Mouse (Mus musculus) lung, embryonic 15.5 days (tissue): ENCODE data around the gene Ddah1. TPM values are rescaled to one million over a fixed set of nuclear protein-coding genes. Genes with fewer than 3 reads are reported as not detected.
"Not testable (repeated sequence)": the region's sequence is repeated elsewhere in the genome, so short reads cannot be mapped to it uniquely, and the experiment has no call there.

Experiments used
- ATAC-seq: fragments of 200-750 bp; cut with Nextera tagmentation; 2 replicates; pipeline ENCODE4 v1.8.0; 2017; ENCODE audit warnings: moderate number of reproducible peaks, borderline replicate concordance; ENCODE audit not compliant: low FRiP score, low TSS enrichment; ENCODE audit errors: extremely low read depth
- H3K27ac ChIP-seq: fragments of 300-500 bp; sonication (generic); 2 replicates; pipeline ENCODE4 v1.5.1; 2015; ENCODE audit warnings: moderate library complexity, mild to moderate bottlenecking, inconsistent platforms
- H3K27me3 ChIP-seq: fragments of 300-500 bp; sonication (generic); 2 replicates; pipeline ENCODE4 v1.6.1; 2015; ENCODE audit warnings: inconsistent platforms
- H3K36me3 ChIP-seq: fragments of 300-500 bp; sonication (generic); 2 replicates; pipeline ENCODE4 v1.6.1; 2015; ENCODE audit warnings: inconsistent platforms
- H3K4me1 ChIP-seq: fragments of 300-500 bp; sonication (generic); 2 replicates; pipeline ENCODE4 v1.6.1; 2015; ENCODE audit warnings: inconsistent platforms
- H3K4me2 ChIP-seq: fragments of 300-500 bp; sonication (generic); 2 replicates; pipeline ENCODE4 v1.6.1; 2015; ENCODE audit warnings: inconsistent platforms, mild to moderate bottlenecking, moderate library complexity
- H3K4me3 ChIP-seq: fragments of 300-500 bp; sonication (generic); 2 replicates; pipeline ENCODE4 v1.5.1; 2015; ENCODE audit warnings: mild to moderate bottlenecking, inconsistent platforms
- H3K9ac ChIP-seq: fragments of 300-500 bp; sonication (generic); 2 replicates; pipeline ENCODE4 v1.6.1; 2015; ENCODE audit warnings: inconsistent platforms
- H3K9me3 ChIP-seq: fragments of 300-500 bp; sonication (generic); 2 replicates; pipeline ENCODE4 v1.6.1; 2016; ENCODE audit warnings: inconsistent platforms
- WGBS: fragments of 180-500 bp; shearing (Covaris S2); methylation state at CpG from one replicate; pipeline ENCODE4 v1.1.7; 2015; 5-methylcytosine and 5-hydroxymethylcytosine counted together
- polyA plus RNA-seq: library from polyadenylated mRNA; unstranded; fragments of >200 nt; fragmentation: Nextera tagmentation; extraction: Ambion mirVana; gene quantifications from 2 replicates; pipeline ENCODE4 v1.2.1, GENCODE M21; 2015

Gene Ddah1
- polyA plus RNA-seq, 1 experiment from 2014 or later: 27.7 TPM

DNA sequence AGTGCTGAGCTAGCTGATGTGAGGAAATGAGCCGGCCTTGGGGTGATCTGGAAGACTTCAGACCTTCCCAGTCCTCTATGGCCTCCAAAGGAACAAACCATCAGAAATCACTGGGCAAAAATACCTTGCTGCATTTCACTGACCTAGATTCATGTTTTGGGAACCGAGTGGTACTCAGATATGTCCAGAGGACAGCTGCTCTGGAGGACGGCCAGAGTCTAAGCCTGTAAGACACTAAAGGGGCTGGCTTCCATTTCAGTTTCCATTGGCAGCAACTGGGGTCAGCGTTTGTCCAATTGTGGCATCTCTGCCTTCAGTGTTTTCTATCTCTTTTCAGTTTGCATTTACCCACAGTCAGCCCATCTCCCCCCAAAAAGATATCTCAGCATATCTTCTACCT lies 115.7 kb downstream of the Ddah1 start:
- H3K9ac ChIP-seq: no peak overlapping the region
- no peak overlapping the region for H3K4me3 ChIP-seq
- no peaks in the 10 kb centered on the region for H3K27me3 ChIP-seq
- H3K9me3 ChIP-seq: no peaks in the 10 kb centered on the region
- 67% methylated on average over 4 of the region's 4 CpGs for whole genome bisulfite sequencing
- H3K36me3 ChIP-seq: no peaks in the 10 kb centered on the region
- H3K4me2 ChIP-seq: no peak overlapping the region
- no peaks in the 10 kb centered on the region for H3K4me1 ChIP-seq
- H3K27ac ChIP-seq: no peak overlapping the region
- no peak for ATAC-seq

- WGBS: 77% methylated on average over 11 of the region's 11 CpGs
- Histone ChIP-seq H3K27me3 (no peaks in the 10 kb centered on the region), H3K27ac (no peak overlapping the region), H3K4me3 (no peak overlapping the region), H3K4me1 (no peaks in the 10 kb centered on the region), H3K9ac (no peak overlapping the region), H3K9me3 (no peaks in the 10 kb centered on the region), H3K4me2 (no peak overlapping the region), H3K36me3 (no peaks in the 10 kb centered on the region)
- ATAC-seq: no peak
Observed at GRCm38 (mm10) chr3:145876120-145876519, 117.6 kb downstream of the Ddah1 start.

DNA sequence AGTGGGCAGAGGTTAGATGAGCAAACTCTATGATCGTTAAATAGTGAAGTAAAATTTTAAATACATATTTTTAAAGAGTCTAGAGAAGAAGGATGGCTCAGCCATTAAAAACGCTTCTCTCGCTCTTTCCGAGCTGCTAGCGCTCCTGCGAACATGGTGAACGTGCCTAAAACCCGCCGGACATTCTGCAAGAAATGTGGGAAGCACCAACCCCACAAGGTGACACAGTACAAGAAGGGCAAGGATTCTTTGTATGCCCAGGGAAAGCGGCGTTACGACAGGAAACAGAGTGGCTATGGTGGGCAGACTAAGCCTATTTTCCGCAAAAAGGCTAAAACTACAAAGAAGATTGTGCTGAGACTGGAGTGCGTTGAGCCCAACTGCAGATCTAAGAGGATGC lies 120.4 kb downstream of the Ddah1 start:
- H3K36me3 ChIP-seq, H3K9ac ChIP-seq, H3K4me3 ChIP-seq, H3K4me1 ChIP-seq, H3K9me3 ChIP-seq, ATAC-seq, H3K4me2 ChIP-seq, H3K27me3 ChIP-seq, H3K27ac ChIP-seq: not testable (repeated sequence)
- 94% methylated on average over 14 of the region's 14 CpGs for WGBS

GRCm38 (mm10) chr3:145880335-145880734 lies 121.9 kb downstream of the Ddah1 start:
- no peaks in the 10 kb centered on the region for H3K9me3 ChIP-seq
- no peak overlapping the region for H3K4me3 ChIP-seq
- 81% methylated on average over 1 of the region's 1 CpGs for WGBS
- H3K9ac ChIP-seq: no peak overlapping the region
- peaks cover 1% of the 10 kb centered on the region for H3K4me1 ChIP-seq
- H3K27me3 ChIP-seq: no peaks in the 10 kb centered on the region
- no peaks in the 10 kb centered on the region for H3K36me3 ChIP-seq
- H3K4me2 ChIP-seq: no peak overlapping the region
- H3K27ac ChIP-seq: no peak overlapping the region
- no peak for ATAC-seq

GRCm38 (mm10) chr3:145882076-145882874 lies 123.8 kb downstream of the Ddah1 start:
- WGBS: 82% methylated on average over 15 of the region's 15 CpGs
- no peak for ATAC-seq

DNA sequence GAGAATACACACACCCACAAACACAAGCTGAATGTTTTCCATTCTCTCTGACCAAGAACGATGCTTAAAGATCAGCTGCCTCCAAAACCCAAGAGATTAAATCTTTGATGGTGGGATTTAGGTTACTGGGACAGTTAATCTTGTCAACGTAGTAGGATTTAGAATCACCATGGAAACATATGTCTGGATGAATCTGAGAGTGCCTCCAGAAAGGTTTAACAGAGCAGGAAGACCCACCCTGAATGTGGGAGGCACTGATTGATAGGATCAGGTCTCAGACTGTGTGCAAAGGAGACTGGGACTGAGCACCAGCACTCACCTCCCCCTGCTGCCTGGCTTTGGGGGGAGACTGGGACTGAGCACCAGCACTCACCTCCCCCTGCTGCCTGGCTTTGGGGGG lies 124.8 kb downstream of the Ddah1 start:
- no peak overlapping the region for H3K9ac ChIP-seq
- WGBS: 66% methylated on average over 2 of the region's 2 CpGs
- H3K4me2 ChIP-seq: no peak overlapping the region
- H3K27ac ChIP-seq: no peak overlapping the region
- ATAC-seq: no peak
- peaks cover 17% of the 10 kb centered on the region for H3K4me1 ChIP-seq
- H3K4me3 ChIP-seq: no peak overlapping the region
- no peaks in the 10 kb centered on the region for H3K36me3 ChIP-seq
- H3K9me3 ChIP-seq: no peaks in the 10 kb centered on the region
- no peaks in the 10 kb centered on the region for H3K27me3 ChIP-seq

More at GRCm38 (mm10) chr3:145882076-145882874, 123.8 kb downstream of the Ddah1 start:
- Histone ChIP-seq H3K4me3 (no peak overlapping the region), H3K4me1 (peaks cover 13% of the 10 kb centered on the region), H3K4me2 (no peak overlapping the region), H3K9ac (no peak overlapping the region), H3K27ac (no peak overlapping the region), H3K9me3 (no peaks in the 10 kb centered on the region), H3K36me3 (no peaks in the 10 kb centered on the region), H3K27me3 (no peaks in the 10 kb centered on the region)

- ATAC-seq: no peak
- Histone ChIP-seq H3K4me3 (no peak overlapping the region), H3K4me2 (no peak overlapping the region), H3K9me3 (no peaks in the 10 kb centered on the region), H3K36me3 (no peaks in the 10 kb centered on the region), H3K27ac (peak overlapping the region; percentile 49; the same call in 1 of the 2 replicates), H3K9ac (no peak overlapping the region), H3K4me1 (peaks cover 17% of the 10 kb centered on the region), H3K27me3 (no peaks in the 10 kb centered on the region)
- 58% methylated on average over 4 of the region's 4 CpGs for WGBS
Observed at GRCm38 (mm10) chr3:145885376-145885775, 126.9 kb downstream of the Ddah1 start.

DNA sequence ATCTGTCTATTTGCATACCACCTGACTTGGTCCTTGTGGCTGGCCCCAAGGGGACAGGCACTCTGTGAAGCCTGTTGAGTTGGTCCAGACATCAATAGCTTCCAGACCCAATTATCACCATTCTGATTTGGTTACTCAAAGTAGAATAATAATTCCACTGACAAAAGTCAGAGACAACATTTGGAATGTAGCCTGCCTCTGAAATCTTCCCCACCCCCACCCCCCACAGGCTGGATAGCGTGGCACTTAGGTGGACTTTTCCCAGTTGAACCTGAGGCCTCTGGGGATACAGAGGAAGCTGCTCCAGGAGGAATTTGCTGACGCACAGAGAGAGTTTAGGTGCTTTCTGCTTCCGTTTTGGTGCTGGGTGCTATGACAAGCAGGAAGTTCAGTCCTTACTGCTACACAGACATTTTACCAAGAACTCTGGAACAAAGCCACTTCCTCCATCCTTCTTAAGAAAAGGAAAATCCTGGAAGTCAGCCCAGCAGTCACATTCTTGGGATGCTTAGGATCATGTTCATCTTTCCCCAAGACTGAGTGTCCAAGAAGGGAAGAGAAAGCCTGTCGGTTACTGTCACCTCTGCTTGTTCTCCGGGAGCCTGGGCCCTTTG lies 127.5 kb downstream of the Ddah1 start:
- 19% methylated on average over 5 of the region's 5 CpGs for WGBS
- peak; percentile 50 for ATAC-seq
- Histone ChIP-seq H3K36me3 (no peaks in the 10 kb centered on the region), H3K4me2 (no peak overlapping the region), H3K9me3 (no peaks in the 10 kb centered on the region), H3K27me3 (no peaks in the 10 kb centered on the region), H3K4me1 (peaks cover 17% of the 10 kb centered on the region), H3K4me3 (no peak overlapping the region), H3K27ac (peak overlapping the region; percentile 49), H3K9ac (no peak overlapping the region)

- no peak overlapping the region for H3K4me3 ChIP-seq
- no peak overlapping the region for H3K4me2 ChIP-seq
- 61% methylated on average over 6 of the region's 6 CpGs for WGBS
- H3K27me3 ChIP-seq: no peaks in the 10 kb centered on the region
- no peaks in the 10 kb centered on the region for H3K9me3 ChIP-seq
- no peak overlapping the region for H3K9ac ChIP-seq
- H3K36me3 ChIP-seq: no peaks in the 10 kb centered on the region
- H3K4me1 ChIP-seq: peaks cover 17% of the 10 kb centered on the region
- no peak for ATAC-seq
- H3K27ac ChIP-seq: no peak overlapping the region
Observed at GRCm38 (mm10) chr3:145887430-145887971, 129.0 kb downstream of the Ddah1 start.

DNA sequence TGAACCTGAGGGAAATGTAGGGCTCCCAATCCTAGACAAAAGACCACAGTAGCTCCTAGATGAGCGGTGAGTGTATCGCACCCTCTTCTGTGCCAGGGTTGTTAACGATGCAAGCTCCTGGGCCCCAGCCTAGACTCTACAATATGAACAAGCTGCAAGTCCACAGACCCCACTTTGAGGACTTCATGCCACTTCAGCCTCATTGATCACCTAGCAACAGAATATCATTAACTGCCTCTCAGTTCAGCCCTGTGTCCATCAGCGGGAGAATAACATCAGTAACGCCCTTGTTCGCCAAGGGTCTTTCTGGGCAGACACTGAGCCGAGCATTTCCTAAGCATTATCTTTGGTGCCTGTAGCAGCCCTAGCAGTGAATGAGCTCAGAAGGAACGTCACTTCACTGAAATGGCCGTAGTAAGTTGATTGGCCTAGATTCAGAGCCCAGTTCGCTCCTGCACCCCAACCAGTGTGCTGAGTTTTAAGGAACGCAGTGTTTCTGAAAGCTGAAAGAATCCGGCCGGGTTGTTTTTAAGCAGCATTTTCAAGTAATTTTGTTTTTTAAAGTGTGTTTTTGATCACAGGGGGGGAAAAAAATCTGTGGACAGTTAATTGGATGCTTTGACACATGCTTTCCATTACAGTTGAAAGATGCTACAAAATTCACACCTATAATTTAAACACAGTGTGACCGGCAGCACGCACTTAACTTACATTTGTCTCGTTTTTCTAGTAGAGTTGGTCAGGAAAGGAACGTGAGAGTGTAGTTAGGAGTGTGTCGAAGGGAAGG lies 132.1 kb downstream of the Ddah1 start:
- no peaks in the 10 kb centered on the region for H3K27me3 ChIP-seq
- ATAC-seq: no peak
- H3K36me3 ChIP-seq: no peaks in the 10 kb centered on the region
- H3K4me3 ChIP-seq: no peak overlapping the region
- 75% methylated on average over 18 of the region's 18 CpGs for WGBS
- peaks cover 14% of the 10 kb centered on the region for H3K4me1 ChIP-seq
- H3K9ac ChIP-seq: no peak overlapping the region
- no peaks in the 10 kb centered on the region for H3K9me3 ChIP-seq
- H3K4me2 ChIP-seq: no peak overlapping the region
- no peak overlapping the region for H3K27ac ChIP-seq

DNA sequence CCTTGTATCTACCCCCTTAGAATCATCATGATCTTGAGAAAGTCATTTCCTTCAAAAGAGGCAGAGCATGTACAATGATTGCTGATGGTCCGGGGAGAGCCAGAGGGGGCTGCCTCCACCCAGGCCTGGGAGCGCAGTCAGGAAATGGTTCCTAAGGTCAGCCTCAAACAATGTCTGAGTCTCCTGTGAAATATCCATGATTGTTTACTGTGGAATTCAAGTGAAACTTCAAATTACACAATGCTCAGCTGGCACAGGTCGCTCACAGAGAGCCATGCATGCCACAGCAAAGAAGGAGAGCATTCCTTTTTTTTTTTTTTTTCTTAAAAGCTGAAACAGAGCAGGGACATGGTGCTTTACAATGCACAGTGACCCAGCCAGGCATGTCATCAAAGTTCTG lies 134.0 kb downstream of the Ddah1 start:
- Histone ChIP-seq H3K27me3 (no peaks in the 10 kb centered on the region), H3K9me3 (no peaks in the 10 kb centered on the region), H3K4me1 (0 out of 2 replicates have a peak, but pooled peaks cover 3% of the 10 kb centered on the region), H3K27ac (no peak overlapping the region), H3K4me2 (no peak overlapping the region), H3K4me3 (no peak overlapping the region), H3K36me3 (no peaks in the 10 kb centered on the region), H3K9ac (no peak overlapping the region)
- ATAC-seq: no peak
- WGBS: 55% methylated on average over 3 of the region's 3 CpGs
